8 mouse cellular contexts compared by ENCODE assay signal in genomic region chr8:95352151-95352870, GRCm38 (mm10). TPM values are rescaled to one million over a fixed set of nuclear protein-coding genes. Genes with fewer than 3 reads are reported as not detected.
A peak's percentile ranks its signal among the peaks of the same experiment; 100 is the strongest.
DNase-seq lines count a peak whose midpoint lies in the region; ATAC-seq and TF ChIP-seq lines count a peak whose summit lies in the region.

TSS of gene Mmp15 (plus strand) at chr8:95352268.

- H3K4me1 ChIP-seq in G1E (ENCODE audit: insufficient read depth, low read depth, low read length) = no peaks in the 10 kb centered on the region; the same call in 1 of the 2 replicates
- H3K4me1 ChIP-seq in forebrain, embryonic 14.5 days (ENCODE audit: control insufficient read depth, insufficient read depth, low read length) = peaks cover 26% of the 10 kb centered on the region
- H3K4me1 ChIP-seq in heart, postnatal 0 days (ENCODE audit: control insufficient read depth, insufficient read depth) = peaks cover 62% of the 10 kb centered on the region

- H3K36me3 ChIP-seq in G1E (replicated peaks) = peaks cover 8% of the 10 kb centered on the region
- H3K36me3 ChIP-seq in forebrain, embryonic 14.5 days (ENCODE audit: control insufficient read depth, insufficient read depth, low read length) = no peaks in the 10 kb centered on the region
- no peaks in the 10 kb centered on the region; the same call in 1 of the 2 replicates for H3K36me3 ChIP-seq in heart, postnatal 0 days (replicated peaks; ENCODE audit: control insufficient read depth, insufficient read depth, low read length)

- H3K9me3 ChIP-seq in G1E (replicated peaks) = peaks cover 7% of the 10 kb centered on the region
- no peaks in the 10 kb centered on the region for H3K9me3 ChIP-seq in forebrain, embryonic 14.5 days (replicated peaks; ENCODE audit: control insufficient read depth, low read length)
- H3K9me3 ChIP-seq in heart, postnatal 0 days (replicated peaks; ENCODE audit: control insufficient read depth, low read length) = no peaks in the 10 kb centered on the region

- under 1% methylated on average over 61 of the region's 80 CpGs for whole genome bisulfite sequencing in forebrain, embryonic 14.5 days
- under 1% methylated on average over 73 of the region's 80 CpGs for WGBS in heart, postnatal 0 days

- H3K27ac ChIP-seq in forebrain, embryonic 14.5 days (ENCODE audit: low read depth, low read length) = peak within 1 kb of the TSS; percentile 84
- H3K27ac ChIP-seq in heart, postnatal 0 days (ENCODE audit: low read depth) = peak within 1 kb of the TSS; percentile 92

- peaks cover 56% of the 10 kb centered on the region for H3K27me3 ChIP-seq in G1E (ENCODE audit: insufficient read depth, low read length)
- no peaks in the 10 kb centered on the region for H3K27me3 ChIP-seq in forebrain, embryonic 14.5 days (replicated peaks; ENCODE audit: control insufficient read depth, insufficient read depth, low read length)
- H3K27me3 ChIP-seq in heart, postnatal 0 days (ENCODE audit: control insufficient read depth, insufficient read depth, low read length) = no peaks in the 10 kb centered on the region

- TF ChIP-seq CTCF in G1E (IDR thresholded peaks at IDR 0.05; ENCODE audit: low read depth, low read length) = no peak
- peak; percentile 5; the same call in 1 of the 2 replicates for TF ChIP-seq CTCF in heart, postnatal 0 days (IDR thresholded peaks at IDR 0.05; ENCODE audit: low read depth)

- no peak for DNase-seq in G1E (ENCODE audit: low spot score)
- DNase-seq in forebrain, embryonic 14.5 days (ENCODE audit: low spot score) = peak; percentile 84
- peak; percentile 81 for DNase-seq in heart, postnatal 0 days (ENCODE audit: low spot score)
- peak; percentile 62 to 82 for DNase-seq in kidney, postnatal 36 days
- peak; percentile 85 to 90 for DNase-seq in lung, adult 18-20 months
- DNase-seq in ovary, adult 18-20 months (ENCODE audit: low spot score) = peak; percentile 59
- no peak for DNase-seq in spleen, adult 12 weeks (ENCODE audit: low spot score)

- no peak for TF ChIP-seq EP300 in heart, postnatal 0 days (IDR thresholded peaks at IDR 0.05; ENCODE audit: low read depth)

- no peak for ATAC-seq in G1E (ENCODE audit: extremely low read depth, insufficient number of reproducible peaks, low FRiP score, poor library complexity, severe bottlenecking)
- ATAC-seq in cerebellum, adult (ENCODE audit: insufficient number of reproducible peaks, low FRiP score, low TSS enrichment) = 0 out of 2 replicates have a peak, but pooled peaks have one; percentile 26
- ATAC-seq in forebrain, embryonic 14.5 days = peak; percentile 73
- ATAC-seq in heart, postnatal 0 days (ENCODE audit: insufficient read depth, low read depth) = peak; percentile 83

- peak within 1 kb of the TSS; percentile 13; the same call in 1 of the 2 replicates for H3K4me3 ChIP-seq in G1E (ENCODE audit: low read depth, low read length)
- peak within 1 kb of the TSS; percentile 84 for H3K4me3 ChIP-seq in forebrain, embryonic 14.5 days (ENCODE audit: low read depth, low read length)
- peak within 1 kb of the TSS; percentile 83 for H3K4me3 ChIP-seq in heart, postnatal 0 days (ENCODE audit: low read depth, low read length)

- peak within 1 kb of the TSS; percentile 89 for H3K9ac ChIP-seq in forebrain, embryonic 14.5 days (ENCODE audit: low read length)
- peak within 1 kb of the TSS; percentile 92 for H3K9ac ChIP-seq in heart, postnatal 0 days (replicated peaks; ENCODE audit: low read depth, low read length)

- peak within 1 kb of the TSS; percentile 93 for H3K4me2 ChIP-seq in forebrain, embryonic 14.5 days (ENCODE audit: low read length)
- H3K4me2 ChIP-seq in heart, postnatal 0 days (ENCODE audit: low read depth, low read length) = peak within 1 kb of the TSS; percentile 76

RNA-seq across cellular contexts. Expression of gene Mmp15, which starts in this region (rescaled TPM):
- total RNA-seq in G1E (2014; fragmentation: Nextera tagmentation) (not detected in 2 replicates), G1E (2017) (0.05 TPM in 1 of 2 replicates, not detected in the other)
- polyA plus RNA-seq in G1E (2012) = 0.01 TPM in 1 of 2 replicates, not detected in the other
- 10.3 and 12.5 TPM in 2 replicates for polyA plus RNA-seq in forebrain, embryonic 14.5 days (2014; fragmentation: Nextera tagmentation; extraction: Ambion mirVana)
- 132 and 171 TPM in 2 replicates for total RNA-seq in heart, postnatal 0 days (2014; rRNA removed; ENCODE audit: low replicate concordance)
- polyA plus RNA-seq in heart, postnatal 0 days (2015; fragmentation: Nextera tagmentation; extraction: Ambion mirVana) = 30.1 and 32.9 TPM in 2 replicates

Comparison
In these comparisons a context has a peak if more than half of its experiments do, and no peak if none do; other contexts are left out.
1. RNA of gene Mmp15 (total RNA-seq): 132 to 171 TPM in heart, postnatal 0 days; 0.05 TPM in G1E; every median in the first group is over 100 times any median in the second.
2. RNA of gene Mmp15 (polyA plus RNA-seq): 30.1 to 32.9 TPM in heart, postnatal 0 days and 10.3 to 12.5 TPM in forebrain, embryonic 14.5 days; 0.01 TPM in G1E; every median in the first group is over 10 times any median in the second.
3. DNase-seq: peak in forebrain, embryonic 14.5 days (single experiment), heart, postnatal 0 days (single experiment), kidney, postnatal 36 days (2 of 2), lung, adult 18-20 months (2 of 2) and ovary, adult 18-20 months (single experiment); none in G1E (single experiment) and spleen, adult 12 weeks (single experiment).
4. H3K4me3 ChIP-seq: peak in every context shown above with its lines; median percentile 84 in forebrain, embryonic 14.5 days; 83 in heart, postnatal 0 days; 13 in G1E.